Mouse (Mus musculus) adrenal gland, postnatal 36 days (tissue): ENCODE results near the gene Lamb2. TPM values are rescaled to one million over a fixed set of nuclear protein-coding genes. Genes with fewer than 3 reads are reported as not detected.

Experiments used
- total RNA-seq, 2 experiments: library from RNA; stranded (reverse); gene quantifications; 2 replicates each; pipeline ENCODE4 v1.2.3; 2021

Gene Lamb2
- total RNA-seq, 2 experiments from 2014 or later = 117 to 133 TPM

Other genes starting within 250 kb of the Lamb2 start
- gene Dag1, start 215.8 kb upstream of the Lamb2 start, total RNA-seq = 100 to 1,000 TPM; 142 to 144 TPM
- 10 to 100 TPM; 17.1 TPM for gene Nicn1, start 189.3 kb upstream of the Lamb2 start, total RNA-seq
- gene Amt, start 182.9 kb upstream of the Lamb2 start, total RNA-seq = 1 to 10 TPM; 2.7 to 4.4 TPM
- gene Rhoa, start 173.6 kb upstream of the Lamb2 start, total RNA-seq = 100 to 1,000 TPM; 363 to 383 TPM
- 10 to 100 TPM; 38.8 to 48.3 TPM for gene Tcta, start 173.6 kb upstream of the Lamb2 start, total RNA-seq
- 100 to 1,000 TPM; 538 to 748 TPM for gene Gpx1, start 140.8 kb upstream of the Lamb2 start, total RNA-seq
- 100 to 1,000 TPM; 110 to 120 TPM for gene Usp4, start 131.9 kb upstream of the Lamb2 start, total RNA-seq
- 1 to 10 TPM in 1 of 2 experiments, under 1 TPM in 1; 0.93 to 1.3 TPM for gene 1700102P08Rik, start 86.9 kb upstream of the Lamb2 start, total RNA-seq
- not detected for gene Ccdc36, start 51.3 kb upstream of the Lamb2 start, total RNA-seq
- gene BC048562, start 43.3 kb upstream of the Lamb2 start, total RNA-seq = not detected
- 10 to 100 TPM; 37.1 to 48.1 TPM for gene Ccdc71, start 19.2 kb upstream of the Lamb2 start, total RNA-seq
- 10 to 100 TPM; 20.1 to 21.5 TPM for gene Klhdc8b, start 18.2 kb upstream of the Lamb2 start, total RNA-seq
- gene Usp19, start 10.9 kb downstream of the Lamb2 start, total RNA-seq = 100 to 1,000 TPM; 204 to 213 TPM
- gene Qars, start 28.0 kb downstream of the Lamb2 start, total RNA-seq = 100 to 1,000 TPM; 191 to 194 TPM
- gene Qrich1, start 37.1 kb downstream of the Lamb2 start, total RNA-seq = 100 to 1,000 TPM; 106 to 125 TPM
- gene Impdh2, start 80.5 kb downstream of the Lamb2 start, total RNA-seq = 100 to 1,000 TPM in 1 of 2 experiments, 10 to 100 TPM in 1; 76.8 to 118 TPM
- gene Ndufaf3, start 87.7 kb downstream of the Lamb2 start, total RNA-seq = 10 to 100 TPM; 63.6 to 75.4 TPM
- gene Dalrd3, start 90.2 kb downstream of the Lamb2 start, total RNA-seq = 10 to 100 TPM; 61.1 to 72.7 TPM
- gene Wdr6, start 99.0 kb downstream of the Lamb2 start, total RNA-seq = 100 to 1,000 TPM; 119 to 121 TPM
- 1 to 10 TPM; 5.6 to 6.3 TPM for gene P4htm, start 117.9 kb downstream of the Lamb2 start, total RNA-seq
- gene Arih2, start 169.7 kb downstream of the Lamb2 start, total RNA-seq = 10 to 100 TPM; 62.2 to 65.6 TPM
- 100 to 1,000 TPM; 112 to 140 TPM for gene Slc25a20, start 182.4 kb downstream of the Lamb2 start, total RNA-seq
- 10 to 100 TPM; 28.9 to 34.9 TPM for gene Prkar2a, start 209.6 kb downstream of the Lamb2 start, total RNA-seq